Mouse (Mus musculus) heart, adult 2 months (tissue): ENCODE results near the gene Ankrd26.

ENCODE experiments used
- CTCF ChIP-seq: fragments of 200-600 bp; IDR thresholded peaks from 2 replicates; pipeline ENCODE4 v1.8.1; 2022; ENCODE audit warnings: antibody characterized with exemption, mild to moderate bottlenecking, moderate library complexity
- EP300 ChIP-seq: fragments of 200-500 bp; IDR thresholded peaks from 2 replicates; pipeline ENCODE4 v1.6.1; 2011; ENCODE audit warnings: low read depth, low read length, control low read depth; ENCODE audit not compliant: insufficient read depth
- POLR2A ChIP-seq: fragments of 200-500 bp; IDR thresholded peaks from 2 replicates; pipeline ENCODE4 v1.6.1; 2011; ENCODE audit warnings: mild to moderate bottlenecking, low read depth, low read length, control low read depth; ENCODE audit not compliant: insufficient read depth

GRCm38 (mm10) chr6:118457726-118458125, 104.3 kb downstream of the Ankrd26 start:
- TF ChIP-seq POLR2A (no peak), EP300 (no peak), CTCF (no peak)
